Mouse (Mus musculus): ENCODE measurements around the gene Gucy1a1. TPM values are rescaled to one million over a fixed set of nuclear protein-coding genes. Genes with fewer than 3 reads are reported as not detected.
"Not testable (repeated sequence)": the region's sequence is repeated elsewhere in the genome, so short reads cannot be mapped to it uniquely, and the experiment has no call there.

Gene Gucy1a1
- 31.6 and 39.5 TPM in 2 replicates for total RNA-seq (2021)
- long read RNA-seq, experiment 1, full-length matches to known transcripts: 7 of 11 reads
- long read RNA-seq, experiment 1, partial matches to known transcripts: 3 of 11 reads
- long read RNA-seq, experiment 1, other reads (novel, unspliced or antisense): 1 of 11 reads
- long read RNA-seq, experiment 2, full-length matches to known transcripts: 4 of 4 reads
- long read RNA-seq, experiment 2, partial matches to known transcripts: 0 of 4 reads
- long read RNA-seq, experiment 2, other reads (novel, unspliced or antisense): 0 of 4 reads

DNA sequence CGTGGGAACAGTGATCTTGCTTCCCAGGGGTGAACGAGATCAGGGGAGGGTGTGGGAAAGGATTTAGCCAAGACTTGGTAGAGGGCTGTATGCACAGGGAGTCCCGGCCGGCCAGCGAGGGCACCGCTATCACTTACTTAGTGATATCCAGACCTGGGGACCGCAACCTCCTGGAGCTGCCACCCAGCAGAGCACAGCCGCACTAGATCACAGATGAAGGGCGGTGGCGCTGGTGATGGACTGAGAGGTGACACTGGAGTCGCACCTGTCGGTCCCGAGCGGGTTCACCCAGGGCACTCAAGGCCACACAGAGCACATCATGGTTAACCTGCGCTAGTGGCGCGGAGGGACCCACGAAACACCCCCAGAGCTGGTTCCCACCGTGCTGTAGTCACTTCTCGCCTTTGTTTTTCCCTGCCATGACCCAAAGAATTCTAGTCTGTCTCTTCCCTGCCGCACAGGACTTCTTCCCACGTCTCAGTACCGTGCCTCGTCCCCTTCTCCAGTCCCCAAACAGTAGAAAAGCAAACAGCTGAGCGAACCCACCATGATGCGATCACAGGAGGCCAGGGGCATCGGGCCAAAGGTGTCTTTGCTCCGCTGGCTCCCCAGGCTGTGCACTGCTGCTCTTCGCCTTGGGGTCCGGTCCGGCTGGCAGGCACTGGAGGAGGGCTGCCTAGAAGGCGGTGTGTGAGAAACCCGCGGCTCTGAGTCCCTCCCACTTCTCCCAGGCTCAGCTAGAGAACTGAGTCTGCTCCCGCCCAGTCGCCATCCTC, at the start of gene Gucy1a1:
TSS of gene Gucy1a1 (minus strand) at position 664 of the 776 bp plus-strand sequence.
- peak; percentile 59 for DNase-seq

DNA sequence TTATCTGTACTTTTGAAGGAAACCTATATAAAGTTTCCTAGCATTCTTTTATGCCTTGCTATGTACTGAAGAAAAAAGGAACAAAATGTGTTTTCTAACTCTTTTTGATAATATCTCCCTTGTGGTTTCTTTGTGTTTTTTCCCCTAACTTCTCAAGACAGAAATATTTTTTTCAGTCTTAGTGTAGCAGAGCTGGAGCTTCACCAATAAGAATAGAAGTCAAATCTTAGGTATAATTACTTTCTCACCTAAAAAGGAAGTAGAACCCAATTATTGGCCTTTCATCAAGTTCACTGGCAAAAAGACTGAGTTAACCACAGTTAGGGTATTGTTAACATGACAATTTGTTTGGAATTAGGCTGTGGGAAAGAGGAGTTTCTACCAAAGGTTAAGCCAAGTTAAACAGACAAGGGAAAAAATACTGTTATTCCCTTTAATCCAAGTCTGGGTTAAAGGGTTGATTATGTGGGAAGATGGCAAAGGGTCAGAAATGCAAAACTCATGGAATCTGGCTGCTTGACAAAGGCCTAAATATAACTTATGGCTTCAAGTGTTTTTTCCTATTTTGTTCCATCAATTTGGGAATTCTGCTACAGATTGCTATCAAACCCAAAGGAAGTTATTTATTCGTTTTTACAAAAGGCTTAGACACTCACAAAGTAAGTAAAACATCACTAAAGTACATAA, 46.1 kb upstream of the Gucy1a1 start:
- DNase-seq: no peak

DNA sequence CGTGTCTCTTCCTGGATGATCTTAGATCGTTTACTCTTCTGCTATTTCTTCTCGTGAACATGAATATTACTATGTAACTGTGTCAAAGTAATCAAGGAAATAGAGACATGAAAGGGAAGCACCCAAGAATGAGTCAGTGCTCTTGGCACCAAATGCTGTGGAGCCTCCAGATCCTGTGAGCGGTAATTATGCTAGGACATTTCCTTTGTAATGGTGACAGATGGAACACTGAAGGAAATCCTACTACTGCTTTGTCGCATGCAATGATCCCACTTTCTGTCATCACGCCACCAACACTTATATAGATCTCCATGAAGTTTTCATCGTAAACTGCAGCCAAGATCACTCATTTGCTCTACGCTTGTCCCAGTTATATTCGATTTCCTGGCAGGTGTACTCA, 40.0 kb upstream of the Gucy1a1 start:
- DNase-seq: no peak

DNA sequence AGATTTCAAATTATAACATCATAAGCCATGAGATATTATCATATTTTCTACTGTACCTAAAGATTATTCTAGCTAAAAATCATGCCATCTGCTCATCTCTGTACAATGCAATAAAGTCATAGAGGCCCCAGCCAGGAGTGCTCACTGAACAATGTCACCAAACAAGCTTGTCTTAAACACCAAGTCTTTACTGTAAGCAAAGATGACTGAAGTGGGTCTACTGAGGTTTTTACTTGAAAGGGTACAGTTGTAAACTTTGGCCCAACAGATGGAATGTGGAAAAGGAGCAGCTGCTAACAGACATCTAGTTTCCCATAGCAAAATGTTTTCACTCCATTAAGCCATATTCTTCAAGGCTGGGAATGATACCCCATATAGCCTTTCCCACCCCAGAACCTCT, 35.9 kb upstream of the Gucy1a1 start:
- no peak for DNase-seq

DNA sequence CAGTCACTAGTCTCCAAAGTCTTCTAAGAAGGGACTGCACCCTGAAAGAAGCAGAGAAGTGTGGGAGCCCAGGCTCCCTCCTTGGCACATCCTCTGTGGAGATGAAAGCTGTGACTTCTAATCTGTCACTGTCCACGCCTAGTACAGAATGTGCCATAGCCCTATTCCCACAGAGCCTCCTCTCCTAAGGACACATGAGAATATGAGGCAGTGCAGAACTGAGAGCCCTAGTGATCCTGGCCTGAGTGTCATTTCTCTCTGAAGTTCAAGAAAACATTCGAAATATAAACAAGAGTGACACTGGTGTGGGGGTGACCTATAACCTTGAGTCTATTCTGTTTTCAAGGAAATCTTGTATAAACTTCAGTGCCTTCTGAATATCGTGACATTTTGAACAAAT, 34.7 kb upstream of the Gucy1a1 start:
- no peak for DNase-seq

DNA sequence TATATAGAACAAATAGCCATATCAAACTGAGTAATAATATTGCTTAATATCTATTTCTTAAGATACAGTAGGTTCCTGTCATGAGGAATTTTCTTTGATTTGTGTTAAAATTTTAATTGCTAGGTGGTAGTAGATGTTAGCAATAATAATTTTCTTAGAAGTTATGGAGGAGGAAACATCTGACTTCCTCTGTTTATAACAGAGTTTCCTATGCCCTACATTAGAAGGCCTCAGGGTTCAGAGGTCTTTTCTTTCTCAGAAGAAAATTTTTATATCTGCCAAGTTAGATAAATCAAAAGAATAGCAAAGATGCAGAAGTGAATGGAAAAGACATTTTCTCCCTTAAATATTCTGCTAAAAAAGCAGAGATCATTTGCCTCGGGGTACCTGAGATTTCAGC, 29.9 kb upstream of the Gucy1a1 start:
- DNase-seq: no peak

DNA sequence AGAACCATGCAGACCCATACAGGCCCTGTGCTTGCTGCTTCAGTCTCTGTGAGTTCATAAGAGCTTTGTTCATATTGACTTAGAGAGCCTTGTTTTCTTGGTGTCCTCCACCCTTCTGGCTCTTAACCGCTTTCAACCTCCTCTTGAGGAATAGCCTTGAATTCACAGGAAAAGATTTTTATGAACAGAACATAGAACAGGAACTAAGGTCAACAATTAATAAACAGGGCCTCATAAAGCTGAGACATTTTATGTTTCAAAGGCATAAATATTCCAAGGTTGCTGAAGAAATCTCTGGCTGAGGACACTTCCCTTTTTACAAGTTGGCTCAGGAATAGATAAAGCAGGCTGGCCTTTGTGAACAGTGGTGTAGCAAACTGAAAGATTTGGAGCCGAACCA, 21.5 kb upstream of the Gucy1a1 start:
- DNase-seq: no peak

DNA sequence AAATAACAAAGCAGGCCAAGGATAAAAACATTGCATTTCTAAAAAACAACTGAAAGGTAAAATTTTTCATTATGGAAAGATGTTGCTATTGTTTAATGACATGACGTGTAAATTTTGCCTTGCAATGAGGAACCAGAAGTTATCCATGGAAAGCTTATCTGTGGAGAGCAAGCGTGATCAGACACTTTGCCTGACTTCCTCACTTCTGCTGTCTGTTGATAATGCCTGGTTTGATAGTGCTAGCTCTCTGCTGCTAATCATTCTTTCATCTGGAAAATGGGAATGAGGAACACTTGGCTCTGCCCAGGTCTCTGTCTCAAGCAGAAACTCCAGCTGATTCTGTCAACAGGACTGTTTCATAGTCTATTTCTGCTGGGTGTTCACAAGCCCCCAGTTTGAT, 20.3 kb upstream of the Gucy1a1 start:
- no peak for DNase-seq

DNA sequence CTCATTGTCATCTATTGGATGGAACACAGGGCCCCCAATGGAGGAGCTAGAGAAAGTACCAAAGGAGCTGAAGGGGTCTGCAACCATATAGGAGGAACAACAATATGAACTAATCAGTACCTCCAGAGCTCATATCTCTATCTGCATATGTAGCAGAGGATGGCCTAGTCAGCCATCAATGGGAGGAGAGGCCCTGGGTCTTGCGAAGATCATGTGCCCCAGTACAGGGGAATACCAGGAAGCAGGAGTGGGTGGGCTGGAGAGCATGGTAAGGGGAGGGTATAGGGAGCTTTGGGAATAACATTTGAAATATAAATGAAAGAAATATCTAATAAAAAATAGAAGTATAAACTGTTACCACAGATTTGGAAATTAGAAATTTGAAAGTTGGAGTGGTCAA, 17.4 kb upstream of the Gucy1a1 start:
- DNase-seq: not testable (repeated sequence)

DNA sequence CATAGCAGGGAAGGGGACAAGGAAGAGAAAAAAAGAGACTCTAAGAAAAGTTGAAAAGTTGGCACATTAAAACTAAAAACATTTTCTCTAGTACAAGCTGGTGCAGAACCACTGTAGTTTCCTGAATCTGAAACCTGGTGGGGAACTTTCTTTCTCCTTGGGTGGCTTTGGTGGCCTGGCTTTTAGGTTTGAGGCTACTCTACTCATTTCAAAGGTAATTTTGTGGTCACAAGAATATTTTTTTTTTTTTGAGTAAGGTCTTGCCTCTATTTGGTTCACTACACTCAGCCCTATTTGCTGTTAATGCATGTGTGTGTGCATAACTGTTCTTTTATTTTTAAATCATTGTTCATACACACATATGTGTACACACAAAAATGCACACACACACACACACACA, 389 bp upstream of the Gucy1a1 start:
- no peak for DNase-seq

DNA sequence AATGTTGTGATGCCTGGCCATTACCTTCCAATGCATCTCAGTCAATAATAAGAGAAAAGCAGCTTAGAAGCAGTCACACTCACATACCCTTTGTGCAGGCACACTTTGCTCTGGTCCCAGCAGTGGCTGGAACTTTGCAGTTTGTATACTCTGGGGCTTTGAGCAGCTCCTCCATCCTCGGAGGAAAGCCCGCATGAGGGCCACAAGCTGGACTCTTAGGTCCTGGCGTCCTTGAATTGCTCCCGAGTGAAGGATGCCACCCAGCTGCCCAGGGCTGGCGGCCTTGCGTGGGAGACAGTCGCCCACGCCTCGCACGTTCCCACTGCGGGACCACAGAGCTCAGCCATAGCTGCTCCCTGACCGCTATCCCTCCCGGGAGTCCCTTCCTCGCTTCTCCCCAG, 864 bp downstream of the Gucy1a1 start:
- no peak for DNase-seq

DNA sequence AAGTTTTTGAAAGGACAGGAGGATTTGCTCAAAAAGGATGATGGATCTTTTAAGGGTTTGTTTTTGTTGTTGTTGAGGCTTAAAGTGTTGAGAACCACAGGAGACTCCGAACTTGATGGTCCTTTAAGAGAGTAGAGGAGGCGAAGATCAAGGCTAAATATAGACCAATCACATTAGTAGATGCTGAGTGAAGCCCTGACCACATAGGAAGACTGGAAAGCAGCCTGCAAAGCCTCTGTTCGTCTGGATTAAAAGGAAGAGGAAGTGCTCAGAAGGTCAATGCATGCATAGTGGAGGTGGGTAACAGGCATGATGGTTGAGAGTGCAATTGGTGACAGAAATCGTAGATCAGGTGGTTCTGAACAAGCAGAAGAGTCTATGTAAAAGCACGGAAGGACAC, 4.8 kb downstream of the Gucy1a1 start:
- DNase-seq: no peak

DNA sequence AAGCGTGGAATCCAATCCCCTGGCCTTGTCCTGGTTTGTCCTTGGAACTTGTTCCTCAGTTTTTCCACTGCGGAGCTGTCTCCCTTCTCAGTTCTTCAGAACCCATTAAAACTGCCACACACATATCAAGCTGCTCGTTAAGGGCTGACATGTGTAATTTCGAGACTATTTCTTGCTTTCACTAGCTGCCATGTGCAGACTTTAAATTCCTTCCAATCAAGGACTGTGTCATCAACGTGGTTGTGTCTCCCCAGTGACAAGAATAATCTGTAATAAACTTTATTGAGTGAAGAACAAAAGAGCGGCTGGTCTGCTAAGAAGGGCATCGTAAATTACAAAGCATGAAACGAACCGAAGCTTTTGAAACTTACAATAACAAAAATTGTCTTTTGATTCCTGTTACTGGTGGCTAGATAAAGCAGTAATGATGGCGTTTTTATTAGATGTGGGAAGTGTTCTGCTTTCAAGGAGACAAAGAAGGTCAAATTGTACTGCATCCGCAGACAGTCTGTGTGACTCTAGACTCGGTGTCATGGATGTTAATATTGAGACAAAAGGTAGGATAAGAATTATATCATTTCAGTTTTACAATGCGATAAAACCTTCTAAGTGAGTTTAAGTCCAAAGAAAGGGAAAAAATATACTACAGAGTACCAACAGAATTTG, 7.5 kb downstream of the Gucy1a1 start:
- DNase-seq: no peak

DNA sequence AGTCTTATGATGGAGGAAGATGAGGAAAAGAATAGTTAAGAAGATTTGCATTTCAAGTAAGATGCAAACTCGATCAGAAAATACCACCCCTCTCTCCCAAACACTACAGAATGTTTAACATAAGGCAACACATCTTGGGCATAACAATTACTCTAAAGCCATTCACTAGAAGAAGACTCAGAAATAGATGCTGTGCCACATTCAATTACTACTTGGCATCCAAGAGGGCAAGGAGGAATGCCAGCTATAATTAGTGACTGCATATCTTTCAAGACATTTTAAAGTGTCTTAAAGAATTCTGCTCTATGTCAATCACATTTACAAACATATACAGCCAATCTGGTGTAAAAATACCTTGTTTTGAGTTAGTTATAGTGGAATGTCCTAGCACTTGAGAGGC, 10.1 kb downstream of the Gucy1a1 start:
- DNase-seq: no peak

DNA sequence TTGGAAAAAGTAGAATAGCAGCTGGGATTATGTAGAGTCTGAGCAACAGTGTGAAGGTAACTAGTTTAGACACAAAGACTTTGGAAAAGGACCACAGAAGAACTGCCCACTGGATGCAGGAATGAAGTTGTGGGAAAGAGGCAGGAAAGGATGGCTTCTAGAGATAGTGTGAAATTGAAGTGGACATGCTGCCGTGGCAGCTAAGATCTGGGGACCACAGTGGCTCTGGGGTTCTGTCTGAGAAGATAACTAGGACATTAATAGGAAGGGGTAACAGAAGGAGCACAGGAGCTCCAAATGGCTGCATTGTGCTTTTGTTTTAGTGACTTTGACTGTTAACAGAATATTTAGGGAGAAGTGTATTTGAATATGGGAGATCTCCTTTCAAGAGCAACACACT, 16.3 kb downstream of the Gucy1a1 start:
- DNase-seq: no peak

DNA sequence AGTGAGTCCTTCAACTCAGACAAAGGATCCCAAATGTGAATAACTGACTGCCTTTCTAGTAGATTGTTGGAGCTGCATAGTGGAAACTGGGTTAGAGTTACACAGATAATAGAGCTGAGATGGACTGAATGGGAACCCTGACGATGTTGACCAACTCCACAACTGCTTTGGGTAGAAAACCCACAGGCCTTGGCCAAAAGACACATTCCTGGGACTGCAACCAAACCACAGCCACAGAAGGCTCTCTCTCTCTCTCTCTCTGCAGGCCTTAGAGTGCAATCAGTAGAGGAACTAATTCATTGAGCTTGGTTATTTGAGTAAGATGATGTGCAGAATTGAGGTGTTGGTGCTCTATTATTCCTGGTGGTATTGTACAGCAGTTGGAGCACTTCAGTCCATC, 21.0 kb downstream of the Gucy1a1 start:
- DNase-seq: no peak

DNA sequence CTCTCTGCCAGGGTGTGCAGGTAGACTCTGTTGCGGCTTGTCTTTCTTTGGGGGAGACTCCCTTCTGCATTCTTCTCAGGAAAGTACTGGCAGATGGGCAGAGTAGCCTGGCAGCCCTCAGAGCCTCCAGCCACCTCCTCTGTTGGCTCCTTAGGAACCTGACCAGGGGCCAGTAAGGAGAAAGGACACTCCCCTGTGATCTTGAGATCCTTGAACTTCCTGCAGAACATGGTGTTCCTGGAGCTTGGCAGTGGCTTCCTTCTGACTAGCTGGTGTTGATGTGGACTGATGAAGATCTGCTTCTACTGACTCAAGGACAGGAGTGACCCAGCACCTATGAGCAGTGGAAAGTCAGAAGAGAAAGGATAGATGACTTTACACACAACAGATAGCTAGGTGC, 26.7 kb downstream of the Gucy1a1 start:
- no peak for DNase-seq

DNA sequence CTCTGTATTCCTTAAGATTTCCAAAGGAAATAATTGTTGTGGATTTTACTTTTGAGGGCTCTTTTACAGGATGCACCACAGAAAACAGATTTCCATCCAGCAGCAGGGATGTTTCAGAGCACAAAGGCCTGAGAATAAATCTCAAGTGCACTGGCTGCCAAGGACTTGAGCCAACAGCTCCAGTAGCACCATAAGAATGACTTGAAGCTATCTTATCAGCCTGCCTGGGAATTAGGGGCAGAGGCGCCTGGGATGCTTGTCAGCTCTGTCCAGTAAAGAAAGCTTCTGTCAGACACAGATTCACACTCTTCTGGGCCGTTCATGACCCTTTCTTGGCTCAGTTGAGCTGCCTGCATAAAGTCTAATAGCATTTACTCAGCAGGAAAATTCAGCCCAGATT, 33.1 kb downstream of the Gucy1a1 start:
- DNase-seq: peak; percentile 22

DNA sequence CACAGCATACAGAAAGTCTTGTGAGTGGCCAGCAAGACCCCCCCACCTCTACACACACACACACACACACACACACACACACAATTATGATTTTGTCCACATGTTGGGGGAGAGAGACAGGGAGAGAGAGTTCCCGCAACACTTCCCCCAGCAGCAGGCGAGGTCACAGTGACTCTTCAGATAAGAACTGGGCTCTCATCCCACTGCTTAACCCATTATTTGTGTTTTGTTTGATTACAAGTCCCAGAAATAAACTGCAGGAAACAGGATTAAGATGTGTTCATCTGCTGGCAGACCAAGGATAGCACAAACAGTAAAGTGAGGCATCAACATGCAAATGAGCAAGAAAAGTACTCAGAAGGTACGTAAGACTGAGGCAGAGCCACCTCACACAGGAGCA, 33.6 kb downstream of the Gucy1a1 start:
- peak; percentile 44 for DNase-seq

DNA sequence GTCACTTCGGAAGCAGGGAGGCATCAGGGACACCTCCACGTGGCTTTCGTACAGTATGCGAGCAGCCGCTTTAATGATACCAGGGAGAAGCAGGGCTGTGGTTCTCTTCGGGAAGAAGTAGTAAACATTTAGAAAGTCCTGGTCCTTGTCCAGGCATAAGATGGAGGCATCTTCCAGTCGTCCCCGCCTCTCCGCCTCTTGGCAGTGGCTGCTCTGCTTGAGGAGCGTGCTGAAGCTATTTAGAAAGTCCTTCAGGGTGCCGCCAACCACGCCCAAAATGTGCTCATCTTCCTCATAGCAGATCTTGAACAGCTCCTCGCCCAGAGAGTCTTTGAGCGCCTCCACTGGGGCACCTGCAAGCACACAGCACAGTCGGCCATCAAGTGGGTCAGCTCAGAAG, 36.6 kb downstream of the Gucy1a1 start:
- no peak for DNase-seq

DNA sequence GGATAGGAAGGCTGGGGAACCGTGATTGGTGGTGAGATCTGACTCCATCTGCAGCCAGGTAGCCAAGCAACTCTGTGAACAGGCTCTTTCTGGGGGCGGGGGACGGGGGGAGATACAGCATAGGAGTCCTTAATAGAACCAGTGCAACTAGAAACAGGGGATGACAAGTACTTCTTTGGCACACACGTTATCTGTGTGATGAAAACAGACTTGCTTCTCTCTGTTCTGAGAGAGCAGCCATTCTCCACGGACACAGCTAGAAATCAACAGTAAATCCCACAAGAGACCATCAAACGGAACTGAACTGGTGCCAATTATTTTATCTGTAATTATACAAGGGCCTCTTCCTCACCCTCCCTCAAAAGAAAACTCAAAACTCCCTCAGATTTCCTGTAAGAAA, 41.4 kb downstream of the Gucy1a1 start:
- DNase-seq: no peak

DNA sequence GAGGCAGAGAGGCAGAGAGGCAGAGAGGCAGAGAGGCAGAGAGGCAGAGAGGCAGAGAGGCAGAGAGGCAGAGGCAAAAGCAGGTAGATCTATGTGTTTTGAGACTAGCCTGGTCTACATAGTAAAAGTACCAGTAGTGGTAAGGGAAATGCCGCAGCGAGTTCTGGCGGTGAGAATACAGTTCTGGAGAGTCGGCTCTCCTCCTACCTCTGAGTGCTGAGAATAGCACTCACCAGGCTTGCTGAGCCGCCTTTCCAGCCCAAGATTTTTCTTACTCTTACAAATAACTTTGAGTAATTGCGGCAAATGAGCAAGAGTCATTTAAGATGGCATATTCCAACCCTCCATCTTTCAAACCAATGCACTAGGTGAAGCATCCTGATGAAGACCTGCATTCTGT, 46.5 kb downstream of the Gucy1a1 start:
- DNase-seq: no peak

DNA sequence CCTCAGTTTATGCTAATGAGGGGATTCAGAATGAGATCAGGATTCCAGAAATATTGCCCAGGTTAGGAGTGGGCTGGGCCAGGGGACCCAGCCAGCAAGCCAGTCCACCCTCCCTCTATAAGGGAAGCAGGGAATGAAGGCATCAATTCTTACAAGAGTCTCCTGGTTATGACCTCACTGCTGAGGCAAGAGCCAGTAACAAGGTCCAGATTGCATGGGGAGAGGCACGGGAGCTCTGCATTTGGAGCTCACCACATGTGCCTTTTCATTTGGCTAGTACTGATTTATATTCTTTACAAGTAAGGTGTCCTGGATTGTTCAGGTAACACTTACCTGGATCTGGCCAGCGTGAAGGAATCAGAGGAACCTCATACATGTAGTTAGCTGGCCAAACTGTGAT, 48.8 kb downstream of the Gucy1a1 start:
- DNase-seq: no peak
